Mouse (Mus musculus): Measurements from ENCODE around the gene Lrrc28.
A peak's percentile ranks its signal among the peaks of the same experiment; 100 is the strongest.
"Not testable (repeated sequence)": the region's sequence is repeated elsewhere in the genome, so short reads cannot be mapped to it uniquely, and the experiment has no call there.

Gene Lrrc28

GRCm38 (mm10) chr7:67529381-67529780 lies 115.7 kb downstream of the Lrrc28 start:
- no peak for DNase-seq (ENCODE audit: low spot score in 2 of 2)

- DNase-seq (ENCODE audit: low spot score in 2 of 2), result no peak
These were observed 116.2 kb downstream of the Lrrc28 start for GRCm38 (mm10) chr7:67528821-67529221.

GRCm38 (mm10) chr7:67528063-67528811 lies 116.8 kb downstream of the Lrrc28 start:
- DNase-seq (ENCODE audit: low spot score in 2 of 2), result no peak

- no peak for DNase-seq (ENCODE audit: low spot score in 2 of 2)
These were observed 119.0 kb downstream of the Lrrc28 start for GRCm38 (mm10) chr7:67525886-67526580.

DNA sequence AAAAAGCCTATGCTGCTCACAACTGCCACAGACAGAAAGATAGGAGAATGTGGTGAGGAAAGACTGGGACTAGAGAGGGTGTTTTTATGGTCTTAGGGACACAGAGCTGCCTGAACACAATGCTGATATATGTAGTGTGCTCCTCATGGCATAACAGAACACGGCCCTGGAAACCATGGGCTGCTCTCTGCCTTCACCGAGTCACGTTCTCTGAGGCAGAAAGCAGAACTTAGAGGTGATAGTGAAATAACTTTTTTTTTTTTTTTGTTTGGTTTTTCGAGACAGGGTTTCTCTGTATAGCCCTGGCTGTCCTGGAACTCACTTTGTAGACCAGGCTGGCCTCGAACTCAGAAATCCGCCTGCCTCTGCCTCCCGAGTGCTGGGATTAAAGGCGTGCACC lies 121.0 kb downstream of the Lrrc28 start:
- not testable (repeated sequence) for DNase-seq (ENCODE audit: low spot score in 2 of 2)

DNA sequence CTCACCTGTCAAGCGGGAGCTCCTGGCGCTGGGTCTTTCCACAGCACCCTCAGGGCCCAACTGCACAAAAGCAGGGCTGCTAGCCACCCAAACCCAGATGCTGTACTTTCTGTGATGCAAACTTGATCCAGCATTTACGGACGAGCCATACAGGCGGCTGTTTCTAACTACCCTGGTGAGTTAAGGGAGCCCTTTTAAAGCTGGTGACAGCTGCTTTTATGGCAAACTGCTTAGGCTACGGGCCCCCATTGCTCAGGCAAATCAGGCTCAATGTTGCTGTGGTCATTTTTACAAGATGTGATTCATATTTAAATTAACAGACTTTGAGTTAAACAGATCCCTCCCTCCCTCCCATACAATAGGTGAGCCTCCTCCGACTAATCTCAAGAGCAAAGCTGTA lies 121.7 kb downstream of the Lrrc28 start:
- DNase-seq (ENCODE audit: low spot score in 2 of 2), result no peak

GRCm38 (mm10) chr7:67521731-67522130 lies 123.3 kb downstream of the Lrrc28 start:
- DNase-seq (ENCODE audit: low spot score in 2 of 2), result not testable (repeated sequence)

DNA sequence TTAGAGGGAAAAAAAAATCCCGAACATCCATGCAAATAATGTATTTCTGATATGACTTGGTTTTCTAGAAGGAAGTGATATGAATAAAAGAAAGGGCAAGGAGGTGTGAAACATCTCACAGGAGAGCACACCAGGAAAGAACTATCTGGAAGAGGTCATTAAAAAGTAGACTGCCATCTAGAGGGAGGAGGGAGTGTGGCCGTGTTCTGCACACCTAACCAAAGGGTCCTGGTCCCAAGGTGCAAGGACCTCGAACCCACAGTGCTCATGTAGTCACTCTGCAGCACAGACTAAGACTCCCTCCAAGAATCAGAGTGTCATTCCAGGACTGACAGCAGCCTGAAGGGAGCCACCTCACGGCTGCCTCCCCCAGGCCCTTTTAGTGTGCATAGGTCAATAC lies 124.1 kb downstream of the Lrrc28 start:
- DNase-seq (ENCODE audit: low spot score in 2 of 2), result peak; percentile 28 to 32

- DNase-seq (ENCODE audit: low spot score in 2 of 2), result no peak
These were observed 125.1 kb downstream of the Lrrc28 start for GRCm38 (mm10) chr7:67520001-67520400.

GRCm38 (mm10) chr7:67515621-67516020 lies 129.4 kb downstream of the Lrrc28 start:
- no peak for DNase-seq (ENCODE audit: low spot score in 2 of 2)

DNA sequence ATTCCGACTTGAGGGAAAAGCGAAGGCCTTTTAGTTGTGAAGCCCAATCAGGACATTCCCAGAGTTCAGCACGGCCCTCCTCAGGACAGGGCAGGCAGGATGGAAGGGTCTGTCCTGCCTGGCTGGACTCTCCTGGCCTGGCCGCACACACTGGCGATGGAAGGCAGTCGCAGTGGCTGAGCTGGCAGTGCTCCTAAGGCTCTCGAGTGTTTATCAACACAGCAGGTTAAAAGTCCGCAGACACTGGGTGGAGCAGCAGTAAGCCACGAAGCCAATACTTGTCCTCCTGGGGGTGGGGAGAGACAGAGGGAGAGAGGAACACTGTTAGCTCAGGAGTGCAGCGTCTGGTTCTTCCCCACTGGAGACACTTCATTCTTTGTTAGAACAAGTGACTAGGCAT lies 130.2 kb downstream of the Lrrc28 start:
- DNase-seq (ENCODE audit: low spot score in 2 of 2), result no peak

DNA sequence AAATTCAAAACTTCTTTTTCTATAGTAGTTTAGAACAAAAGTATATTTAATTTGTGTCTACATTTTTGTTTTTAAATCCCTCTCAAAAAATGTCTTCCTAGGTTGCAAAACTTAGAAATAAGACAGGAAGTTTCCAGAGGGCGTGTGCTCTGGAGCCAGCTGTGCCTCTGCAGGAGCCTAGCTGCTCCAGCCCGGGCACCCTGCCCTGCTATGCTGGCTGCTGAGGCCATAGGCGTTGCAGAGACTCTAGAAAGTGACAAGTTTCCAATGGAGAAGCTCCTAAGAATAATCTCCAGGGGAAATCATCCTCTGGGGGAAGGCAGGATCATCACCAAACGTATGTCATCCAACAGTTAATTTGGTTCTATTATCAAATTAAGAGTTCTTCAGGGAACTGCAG lies 130.7 kb downstream of the Lrrc28 start:
- DNase-seq (ENCODE audit: low spot score in 2 of 2), result no peak

GRCm38 (mm10) chr7:67513656-67514055 lies 131.4 kb downstream of the Lrrc28 start:
- DNase-seq (ENCODE audit: low spot score in 2 of 2), result no peak

DNA sequence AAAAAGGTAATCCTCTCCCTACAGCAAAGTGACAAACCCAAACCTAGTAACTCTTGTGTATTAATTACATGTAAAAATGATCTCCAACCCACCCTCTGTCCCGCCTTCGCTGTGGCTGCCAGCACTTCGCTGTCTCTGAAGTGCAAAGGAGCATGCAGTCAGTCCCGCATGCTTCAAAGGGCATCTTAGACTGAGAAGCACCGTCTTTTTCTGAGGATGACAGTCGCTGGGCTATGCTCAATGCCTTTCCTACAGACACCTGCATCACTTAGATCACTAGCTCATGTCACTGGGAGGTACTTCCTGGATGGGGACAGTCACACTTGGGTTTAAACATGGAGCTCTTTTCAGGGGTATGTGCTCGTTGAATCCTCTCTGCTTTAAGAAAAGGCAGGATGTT lies 133.5 kb downstream of the Lrrc28 start:
- DNase-seq (ENCODE audit: low spot score in 2 of 2), result no peak

DNA sequence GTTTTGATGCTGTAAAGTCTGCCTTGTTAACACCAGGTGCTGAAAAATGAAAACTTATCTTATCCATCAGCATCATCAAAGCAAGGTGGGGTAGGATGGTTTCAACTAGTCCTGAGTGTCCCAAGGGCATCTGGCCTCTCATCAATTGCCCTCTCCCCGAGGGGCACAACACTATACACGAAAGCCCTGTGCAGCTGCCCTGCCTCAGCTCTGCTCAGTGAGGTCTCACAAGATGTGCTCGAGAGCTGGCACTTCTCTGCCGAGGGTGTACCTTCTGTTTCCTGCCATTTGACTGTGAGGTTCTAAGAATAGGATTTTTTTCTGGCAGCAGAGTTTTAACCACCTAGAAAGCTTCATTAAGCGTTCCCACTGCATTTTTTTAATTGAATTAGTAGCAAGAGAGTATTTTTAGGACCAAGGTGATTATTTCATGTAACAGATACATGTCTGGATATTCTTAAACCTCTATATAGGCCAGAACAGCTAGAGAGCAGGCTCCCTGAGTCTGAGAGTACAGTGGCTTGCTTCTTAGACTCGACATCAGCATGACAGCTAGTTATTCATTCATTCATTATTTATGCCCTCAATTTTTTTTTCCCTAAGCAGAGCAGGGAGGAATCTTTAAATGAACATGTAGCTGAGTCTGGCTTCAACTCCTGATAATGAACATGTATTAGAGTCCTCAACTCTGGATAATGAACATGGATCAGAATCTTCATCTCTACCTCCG lies 141.6 kb downstream of the Lrrc28 start:
- DNase-seq (ENCODE audit: low spot score in 2 of 2), result peak; percentile 59 to 60

DNA sequence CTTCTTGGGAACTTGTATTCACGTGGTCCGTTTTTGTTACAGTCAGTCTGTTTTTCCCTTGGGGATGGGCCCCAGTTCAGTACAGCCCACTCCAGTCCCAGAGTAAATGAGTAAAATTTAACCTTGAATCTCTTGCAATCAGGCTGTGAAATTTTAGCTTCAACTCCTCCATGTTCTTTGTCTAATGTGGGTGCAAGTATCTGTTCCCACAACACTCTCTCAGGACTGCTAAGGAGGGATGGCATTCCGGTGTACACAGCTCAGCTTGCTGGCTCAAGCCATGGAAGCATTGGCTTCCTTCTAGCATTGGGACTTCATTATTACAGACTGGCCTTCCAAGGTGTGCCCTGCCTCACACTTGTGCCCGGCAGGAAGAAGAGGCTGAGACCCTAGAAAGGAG lies 142.4 kb downstream of the Lrrc28 start:
- DNase-seq (ENCODE audit: low spot score in 2 of 2), result no peak

DNA sequence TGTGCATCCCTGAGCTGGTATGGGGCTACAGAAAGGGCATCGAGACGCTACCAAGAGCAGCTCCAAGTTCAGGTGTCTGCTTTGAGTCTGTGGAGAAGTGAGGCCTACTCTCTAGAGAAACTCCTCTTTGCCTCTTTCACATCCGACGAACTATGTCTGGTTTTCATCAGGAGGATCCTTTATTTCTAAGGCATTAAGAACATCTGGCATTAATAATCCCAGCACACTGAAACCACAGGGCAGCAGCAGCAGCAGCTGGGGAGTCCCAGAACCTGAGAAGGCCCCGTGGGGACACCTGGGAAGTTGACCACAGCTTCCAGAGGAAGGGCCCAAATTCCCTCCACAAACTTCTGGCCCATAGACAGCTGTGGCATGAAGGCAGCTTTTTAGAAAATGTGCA lies 144.2 kb downstream of the Lrrc28 start:
- DNase-seq (ENCODE audit: low spot score in 2 of 2), result no peak

- peak; percentile 75 to 87 for DNase-seq (ENCODE audit: low spot score in 2 of 2)
These were observed 144.8 kb downstream of the Lrrc28 start for GRCm38 (mm10) chr7:67500076-67500828.

DNA sequence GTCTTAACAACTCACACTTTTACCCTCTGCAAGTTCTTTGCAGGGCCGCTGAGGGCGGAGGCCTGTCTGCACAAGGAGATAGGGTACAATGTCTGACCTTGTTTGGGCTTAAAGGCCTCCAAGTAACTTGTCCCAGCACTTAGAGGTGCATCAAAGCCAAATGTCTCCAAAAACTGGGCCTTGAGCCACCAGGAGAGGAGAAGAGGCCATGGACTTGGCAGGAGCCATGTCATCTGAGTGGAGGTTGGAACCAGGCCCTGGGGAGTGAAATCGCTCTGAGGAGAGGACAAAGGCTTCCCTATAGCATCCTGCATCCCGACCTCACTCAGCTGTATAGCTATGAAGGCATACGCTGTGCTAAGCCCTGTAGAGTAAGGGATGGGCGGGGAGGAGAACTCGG lies 145.6 kb downstream of the Lrrc28 start:
- no peak for DNase-seq (ENCODE audit: low spot score in 2 of 2)

GRCm38 (mm10) chr7:67493795-67494687 lies 151.0 kb downstream of the Lrrc28 start:
- peak; percentile 45 to 52 for DNase-seq (ENCODE audit: low spot score in 2 of 2)

GRCm38 (mm10) chr7:67487889-67488411 lies 157.1 kb downstream of the Lrrc28 start:
- DNase-seq (ENCODE audit: low spot score in 2 of 2), result no peak
